Mouse (Mus musculus) liver, embryonic 14.5 days (tissue): ENCODE measurements around the gene Vmn2r47. TPM values are rescaled to one million over a fixed set of nuclear protein-coding genes. Genes with fewer than 3 reads are reported as not detected.
"Not testable (repeated sequence)": the region's sequence is repeated elsewhere in the genome, so short reads cannot be mapped to it uniquely, and the experiment has no call there.

ENCODE experiments used
- ATAC-seq: fragments of 200-750 bp; cut with Nextera tagmentation; 2 replicates; pipeline ENCODE4 v1.8.0; 2017; ENCODE audit warnings: moderate number of reproducible peaks, mild to moderate bottlenecking, moderate library complexity; ENCODE audit not compliant: insufficient read depth
- DNase-seq, 3 experiments: peaks; one replicate each; pipeline ENCODE4 v3.0.0-alpha.2; 2012 to 2013; ENCODE audit warnings: low read depth in 3 of 3, low spot score in 3 of 3
- H3K27ac ChIP-seq: fragments of 300-500 bp; sonication (generic); 2 replicates; pipeline ENCODE4 v1.5.1; 2014; ENCODE audit warnings: moderate library complexity, mild to moderate bottlenecking, control low read depth, inconsistent platforms
- H3K27me3 ChIP-seq: fragments of 300-500 bp; sonication (generic); 2 replicates; pipeline ENCODE4 v1.6.1; 2014; ENCODE audit warnings: mild to moderate bottlenecking, low read length, moderate library complexity; ENCODE audit not compliant: control insufficient read depth, insufficient read depth
- H3K36me3 ChIP-seq: fragments of 300-500 bp; sonication (generic); replicated peaks from 2 replicates; pipeline ENCODE4 v1.6.1; 2014; ENCODE audit warnings: low read depth; ENCODE audit not compliant: control insufficient read depth, insufficient read depth
- H3K4me1 ChIP-seq, 2 experiments: fragments of 200-500 bp in 1 of 2; fragments of 300-500 bp in 1 of 2; sonication (generic) in 1 of 2; replicated peaks; 2 replicates each; pipeline ENCODE4 v1.6.1; 2012 to 2014; ENCODE audit warnings: antibody characterized with exemption in 1 of 2, inconsistent platforms in 1 of 2, low read length in 1 of 2; ENCODE audit not compliant: control insufficient read depth in 2 of 2, insufficient read depth in 2 of 2
- H3K4me2 ChIP-seq: fragments of 300-500 bp; sonication (generic); 2 replicates; pipeline ENCODE4 v1.6.1; 2014; ENCODE audit warnings: low read depth, mild to moderate bottlenecking, control low read depth, moderate library complexity
- H3K4me3 ChIP-seq, 2 experiments: fragments of 200-500 bp in 1 of 2; fragments of 300-500 bp in 1 of 2; sonication (generic) in 1 of 2; 2 replicates each; pipeline ENCODE4 v1.5.1; 2012 to 2014; ENCODE audit warnings: low read depth in 2 of 2, low read length in 2 of 2, mild to moderate bottlenecking in 2 of 2, control low read depth in 1 of 2, inconsistent platforms in 1 of 2, moderate library complexity in 1 of 2; ENCODE audit not compliant: insufficient read depth in 1 of 2
- H3K9ac ChIP-seq: fragments of 300-500 bp; sonication (generic); replicated peaks from 2 replicates; pipeline ENCODE4 v1.6.1; 2014; ENCODE audit warnings: mild to moderate bottlenecking, control low read depth, moderate library complexity
- H3K9me3 ChIP-seq: fragments of 300-500 bp; sonication (generic); 2 replicates; pipeline ENCODE4 v1.6.1; 2016; ENCODE audit warnings: low read length, mixed read lengths; ENCODE audit not compliant: control insufficient read depth
- WGBS: fragments of 180-500 bp; shearing (Covaris S2); extraction: QIAGEN DNeasy Blood & Tissue Kit; methylation state at CpG from one replicate; pipeline ENCODE4 v1.1.7; 2014; ENCODE audit not compliant: insufficient replicate concordance; 5-methylcytosine and 5-hydroxymethylcytosine counted together
- polyA plus RNA-seq, 2 experiments: library from polyadenylated mRNA; depleted of rRNA in 1 of 2; stranded (reverse) in 1 of 2; unstranded in 1 of 2; fragments of >200 nt; fragmentation: Nextera tagmentation in 1 of 2; extraction: Ambion mirVana in 1 of 2; gene quantifications; 2 replicates each; pipeline versions ENCODE4 v1.2.1 to v1.2.3; 2012 to 2014

Vmn2r47 gene
- polyA plus RNA-seq (2012; rRNA removed) (not detected in 2 replicates), polyA plus RNA-seq (2014; fragmentation: Nextera tagmentation; extraction: Ambion mirVana) (not detected in 2 replicates)

DNA sequence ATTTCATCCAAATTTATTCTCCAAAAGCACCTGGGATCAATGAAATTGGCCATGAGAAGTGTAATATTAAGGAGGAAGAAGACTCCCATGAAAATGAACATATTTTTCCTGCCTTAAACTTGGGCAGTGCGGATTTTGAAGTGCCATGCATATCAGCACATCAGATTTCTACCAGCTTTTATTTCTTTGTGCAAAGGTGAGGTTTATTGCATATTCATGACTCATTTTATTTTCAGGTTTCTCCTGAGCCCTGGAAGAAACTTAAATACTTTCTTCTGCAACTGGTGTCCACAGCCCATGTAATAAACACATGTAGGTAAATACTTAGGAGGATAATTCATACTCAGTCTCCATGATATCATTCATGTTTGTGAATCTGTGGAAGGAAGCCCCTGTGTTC, at the start of gene Vmn2r47:
Vmn2r47 (minus strand) TSS at position 101 of the 400 bp plus-strand sequence.
- not testable (repeated sequence) for ATAC-seq, H3K9ac ChIP-seq, H3K9me3 ChIP-seq, H3K4me2 ChIP-seq, H3K4me3 ChIP-seq, DNase-seq, H3K36me3 ChIP-seq, H3K27me3 ChIP-seq, H3K27ac ChIP-seq, H3K4me1 ChIP-seq
- no CpG with 5 or more reads among the region's 1 CpGs for WGBS

GRCm38 (mm10) chr7:9770471-9770870, 70.7 kb downstream of the Vmn2r47 start, which contains the start of gene Vmn2r46:
Vmn2r46 (minus strand) TSS chr7:9770571.
- not testable (repeated sequence) for H3K27ac ChIP-seq, ATAC-seq, H3K9ac ChIP-seq, DNase-seq, H3K4me2 ChIP-seq, H3K4me1 ChIP-seq, H3K27me3 ChIP-seq, H3K9me3 ChIP-seq, H3K4me3 ChIP-seq, H3K36me3 ChIP-seq
- WGBS: no CpG with 5 or more reads among the region's 1 CpGs

Other genes starting within 250 kb of the Vmn2r47 start
- not detected in 2 replicates for gene Vmn2r46, start 70.8 kb downstream of the Vmn2r47 start, polyA plus RNA-seq (2012; rRNA removed)
- gene Vmn2r46, start 70.8 kb downstream of the Vmn2r47 start, polyA plus RNA-seq (2014; fragmentation: Nextera tagmentation; extraction: Ambion mirVana): not detected in 2 replicates
- gene Vmn2r48, start 112.3 kb upstream of the Vmn2r47 start, polyA plus RNA-seq (2012; rRNA removed): not detected in 2 replicates
- gene Vmn2r48, start 112.3 kb upstream of the Vmn2r47 start, polyA plus RNA-seq (2014; fragmentation: Nextera tagmentation; extraction: Ambion mirVana): not detected in 2 replicates
- gene Vmn2r49, start 150.9 kb upstream of the Vmn2r47 start, polyA plus RNA-seq (2012; rRNA removed): not detected in 2 replicates
- gene Vmn2r49, start 150.9 kb upstream of the Vmn2r47 start, polyA plus RNA-seq (2014; fragmentation: Nextera tagmentation; extraction: Ambion mirVana): not detected in 2 replicates
- gene Vmn2r50, start 212.0 kb upstream of the Vmn2r47 start, polyA plus RNA-seq (2012; rRNA removed): not detected in 2 replicates
- not detected in 2 replicates for gene Vmn2r50, start 212.0 kb upstream of the Vmn2r47 start, polyA plus RNA-seq (2014; fragmentation: Nextera tagmentation; extraction: Ambion mirVana)